Mouse (Mus musculus) forebrain, embryonic 15.5 days (tissue): ENCODE results near the gene Plcxd2. TPM values are rescaled to one million over a fixed set of nuclear protein-coding genes. Genes with fewer than 3 reads are reported as not detected.
A peak's percentile ranks its signal among the peaks of the same experiment; 100 is the strongest.

Experiments
- ATAC-seq: fragments of 200-750 bp; cut with Nextera tagmentation; replicated peaks from 2 replicates; pipeline ENCODE4 v1.8.0; 2017; ENCODE audit warnings: mild to moderate bottlenecking, moderate TSS enrichment, moderate library complexity
- H3K27ac ChIP-seq: fragments of 300-500 bp; sonication (generic); replicated peaks from 2 replicates; pipeline ENCODE4 v1.5.1; 2015; ENCODE audit warnings: mild to moderate bottlenecking, inconsistent platforms
- H3K27me3 ChIP-seq: fragments of 300-500 bp; sonication (generic); 2 replicates; pipeline ENCODE4 v1.6.1; 2015; ENCODE audit warnings: inconsistent platforms
- H3K36me3 ChIP-seq: fragments of 300-500 bp; sonication (generic); 2 replicates; pipeline ENCODE4 v1.6.1; 2015; ENCODE audit warnings: mild to moderate bottlenecking, inconsistent platforms
- H3K4me1 ChIP-seq: fragments of 300-500 bp; sonication (generic); 2 replicates; pipeline ENCODE4 v1.6.1; 2015; ENCODE audit warnings: inconsistent platforms
- H3K4me2 ChIP-seq: fragments of 300-500 bp; sonication (generic); replicated peaks from 2 replicates; pipeline ENCODE4 v1.6.1; 2015; ENCODE audit warnings: mild to moderate bottlenecking, inconsistent platforms
- H3K4me3 ChIP-seq: fragments of 300-500 bp; sonication (generic); 2 replicates; pipeline ENCODE4 v1.5.1; 2015; ENCODE audit warnings: mild to moderate bottlenecking, inconsistent platforms
- H3K9ac ChIP-seq: fragments of 300-500 bp; sonication (generic); replicated peaks from 2 replicates; pipeline ENCODE4 v1.6.1; 2015; ENCODE audit warnings: mild to moderate bottlenecking, inconsistent platforms
- H3K9me3 ChIP-seq: fragments of 300-500 bp; sonication (generic); 2 replicates; pipeline ENCODE4 v1.6.1; 2016; ENCODE audit warnings: inconsistent platforms
- WGBS: fragments of 180-500 bp; shearing (Covaris S2); methylation state at CpG from one replicate; pipeline ENCODE4 v1.1.7; 2015; ENCODE audit warnings: mixed read lengths; 5-methylcytosine and 5-hydroxymethylcytosine counted together
- polyA plus RNA-seq: library from polyadenylated mRNA; unstranded; fragments of >200 nt; fragmentation: Nextera tagmentation; extraction: Ambion mirVana; gene quantifications from 2 replicates; pipeline ENCODE4 v1.2.1, GENCODE M21; 2015

Gene Plcxd2
- polyA plus RNA-seq, 1 experiment from 2014 or later: 14.4 TPM

GRCm38 (mm10) chr16:45930308-45930707 lies 79.7 kb downstream of the Plcxd2 start:
- Histone ChIP-seq H3K27ac (no peak overlapping the region), H3K4me1 (no peaks in the 10 kb centered on the region), H3K4me2 (no peak overlapping the region), H3K9ac (no peak overlapping the region), H3K36me3 (no peaks in the 10 kb centered on the region), H3K27me3 (no peaks in the 10 kb centered on the region), H3K9me3 (no peaks in the 10 kb centered on the region), H3K4me3 (no peak overlapping the region)
- WGBS: 93% methylated on average over 3 of the region's 3 CpGs
- no peak for ATAC-seq

GRCm38 (mm10) chr16:45928090-45928489 lies 81.9 kb downstream of the Plcxd2 start:
- WGBS: 90% methylated on average over 4 of the region's 4 CpGs
- H3K36me3 ChIP-seq: no peaks in the 10 kb centered on the region
- no peak overlapping the region for H3K4me2 ChIP-seq
- no peaks in the 10 kb centered on the region for H3K27me3 ChIP-seq
- ATAC-seq: no peak
- no peak overlapping the region for H3K9ac ChIP-seq
- H3K4me1 ChIP-seq: no peaks in the 10 kb centered on the region
- H3K27ac ChIP-seq: no peak overlapping the region
- no peak overlapping the region for H3K4me3 ChIP-seq
- no peaks in the 10 kb centered on the region for H3K9me3 ChIP-seq

- Histone ChIP-seq H3K4me3 (no peak overlapping the region), H3K36me3 (no peaks in the 10 kb centered on the region), H3K4me2 (no peak overlapping the region), H3K27ac (no peak overlapping the region), H3K9me3 (no peaks in the 10 kb centered on the region), H3K27me3 (no peaks in the 10 kb centered on the region), H3K9ac (no peak overlapping the region), H3K4me1 (no peaks in the 10 kb centered on the region)
- WGBS: 76% methylated on average over 3 of the region's 3 CpGs
- ATAC-seq: no peak
Measured at GRCm38 (mm10) chr16:45927601-45928000, 82.4 kb downstream of the Plcxd2 start.

GRCm38 (mm10) chr16:45926875-45927274 lies 83.1 kb downstream of the Plcxd2 start:
- Histone ChIP-seq H3K9ac (no peak overlapping the region), H3K4me2 (no peak overlapping the region), H3K9me3 (no peaks in the 10 kb centered on the region), H3K27me3 (no peaks in the 10 kb centered on the region), H3K36me3 (no peaks in the 10 kb centered on the region), H3K4me1 (no peaks in the 10 kb centered on the region), H3K27ac (no peak overlapping the region), H3K4me3 (no peak overlapping the region)
- no peak for ATAC-seq
- 86% methylated on average over 5 of the region's 5 CpGs for WGBS

GRCm38 (mm10) chr16:45923731-45924424 lies 86.1 kb downstream of the Plcxd2 start:
- no peak for ATAC-seq
- Histone ChIP-seq H3K9me3 (no peaks in the 10 kb centered on the region), H3K4me2 (no peak overlapping the region), H3K4me1 (no peaks in the 10 kb centered on the region), H3K27ac (no peak overlapping the region), H3K27me3 (no peaks in the 10 kb centered on the region), H3K36me3 (no peaks in the 10 kb centered on the region), H3K9ac (no peak overlapping the region), H3K4me3 (no peak overlapping the region)
- WGBS: 81% methylated on average over 6 of the region's 6 CpGs

GRCm38 (mm10) chr16:45922546-45923229 lies 87.3 kb downstream of the Plcxd2 start:
- Histone ChIP-seq H3K4me3 (no peak overlapping the region), H3K27me3 (no peaks in the 10 kb centered on the region), H3K9ac (no peak overlapping the region), H3K27ac (no peak overlapping the region), H3K9me3 (no peaks in the 10 kb centered on the region), H3K4me2 (no peak overlapping the region), H3K36me3 (no peaks in the 10 kb centered on the region), H3K4me1 (no peaks in the 10 kb centered on the region)
- ATAC-seq: no peak
- WGBS: 70% methylated on average over 8 of the region's 8 CpGs

GRCm38 (mm10) chr16:45919572-45919971 lies 90.4 kb downstream of the Plcxd2 start:
- Histone ChIP-seq H3K27ac (no peak overlapping the region), H3K9me3 (no peaks in the 10 kb centered on the region), H3K27me3 (no peaks in the 10 kb centered on the region), H3K4me1 (no peaks in the 10 kb centered on the region), H3K4me2 (no peak overlapping the region), H3K4me3 (no peak overlapping the region), H3K9ac (no peak overlapping the region), H3K36me3 (no peaks in the 10 kb centered on the region)
- 0 out of 2 replicates have a peak, but pooled peaks have one; percentile 55 for ATAC-seq
- 62% methylated on average over 8 of the region's 8 CpGs for WGBS

Other genes starting within 250 kb of the Plcxd2 start
- 7.2 and 7.8 TPM in 2 replicates for gene Phldb2, start 56.6 kb downstream of the Plcxd2 start, polyA plus RNA-seq
- not detected in 2 replicates for gene Cd96, start 110.0 kb upstream of the Plcxd2 start, polyA plus RNA-seq
- 1.7 and 2.2 TPM in 2 replicates for gene Gm4737, start 144.9 kb upstream of the Plcxd2 start, polyA plus RNA-seq